Mouse (Mus musculus) left cerebral cortex, adult 18-20 months (tissue): ENCODE data around the gene Casp9. TPM values are rescaled to one million over a fixed set of nuclear protein-coding genes. Genes with fewer than 3 reads are reported as not detected.

Experiments used
- DNase-seq, 2 experiments: peaks; one replicate each; pipeline ENCODE4 v3.0.0; 2021 to 2022; ENCODE audit warnings: low spot score in 2 of 2, mixed read lengths in 1 of 2
- total RNA-seq, 2 experiments: library from RNA; stranded (reverse); gene quantifications; 2 replicates each; pipeline ENCODE4 v1.2.3; 2021

Gene Casp9
- total RNA-seq, 2 experiments from 2014 or later: 26.4 to 28.5 TPM

DNA sequence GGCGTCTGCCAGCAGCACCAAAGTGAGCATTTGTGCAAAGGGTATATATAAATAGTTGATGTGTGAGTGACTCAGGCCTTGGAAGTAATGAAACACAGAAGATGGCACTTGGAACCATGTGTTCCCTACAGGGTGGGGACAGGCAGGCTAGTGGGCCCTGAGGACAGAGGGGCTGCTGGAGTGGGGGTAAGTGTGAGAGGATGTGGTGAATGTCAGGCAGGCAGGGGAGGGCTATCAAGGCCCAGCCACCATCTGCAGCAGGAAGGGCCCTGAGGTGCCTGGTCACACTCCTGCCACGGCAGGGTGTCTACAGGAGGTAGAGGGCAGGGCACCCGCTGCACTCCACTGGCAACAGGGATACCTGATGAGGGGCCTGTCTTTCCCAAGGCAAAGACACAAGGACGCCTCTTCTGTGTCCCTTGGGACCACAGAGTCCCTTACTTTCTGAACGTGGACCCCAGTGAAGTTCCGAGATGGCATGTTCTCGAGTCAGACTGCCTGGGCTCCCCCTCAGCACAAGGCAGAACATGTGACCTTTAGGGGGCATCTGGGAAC, 70.4 kb downstream of the Casp9 start:
- no peak for DNase-seq

- no peak for DNase-seq
These were observed 71.1 kb downstream of the Casp9 start for GRCm38 (mm10) chr4:141864506-141864905.

DNA sequence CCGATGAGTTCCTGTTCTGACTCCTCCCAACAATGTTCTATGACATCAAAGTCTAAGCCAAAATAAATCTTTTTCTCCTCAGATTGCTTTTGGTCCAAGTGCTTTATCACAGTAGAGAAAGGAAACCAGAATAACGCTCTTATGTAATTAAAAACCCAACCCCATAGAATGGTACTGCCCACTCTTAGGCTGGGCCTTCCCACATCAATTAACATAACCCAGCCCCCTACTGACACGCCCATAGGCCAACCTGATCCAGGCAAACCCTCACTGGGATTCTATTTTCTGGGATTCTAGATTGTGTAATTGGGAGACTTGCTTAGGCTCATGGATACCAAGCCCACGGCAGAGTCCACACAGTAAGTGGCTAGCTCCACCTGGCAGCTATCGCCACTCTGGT, 71.6 kb downstream of the Casp9 start:
- DNase-seq: peak in 1 of 2 experiments; percentile 18

Other genes with a start within 250 kb of the Casp9 start
- gene Fblim1, start 187.5 kb upstream of the Casp9 start, total RNA-seq: 1 to 10 TPM; 1.4 to 1.6 TPM
- gene Tmem82, start 175.0 kb upstream of the Casp9 start, total RNA-seq: under 1 TPM; 0.53 to 0.63 TPM
- gene Slc25a34, start 169.8 kb upstream of the Casp9 start, total RNA-seq: 1 to 10 TPM; 3.9 to 4.1 TPM
- 10 to 100 TPM; 94.6 to 96.9 TPM for gene Plekhm2, start 128.7 kb upstream of the Casp9 start, total RNA-seq
- gene Rsc1a1, start 108.0 kb upstream of the Casp9 start, total RNA-seq: not detected
- gene Ddi2, start 70.2 kb upstream of the Casp9 start, total RNA-seq: 10 to 100 TPM; 45.8 to 50.9 TPM
- 1 to 10 TPM; 2.8 to 3.3 TPM for gene Agmat, start 46.9 kb upstream of the Casp9 start, total RNA-seq
- gene Dnajc16, start 2.7 kb upstream of the Casp9 start, total RNA-seq: 10 to 100 TPM; 41.7 to 44.9 TPM
- gene Cela2a, start 32.5 kb downstream of the Casp9 start, total RNA-seq: not detected
- gene Ctrc, start 52.7 kb downstream of the Casp9 start, total RNA-seq: not detected
- 100 to 1,000 TPM; 298 to 317 TPM for gene Efhd2, start 81.3 kb downstream of the Casp9 start, total RNA-seq
- gene Fhad1, start 221.5 kb downstream of the Casp9 start, total RNA-seq: 1 to 10 TPM; 7.4 to 9.1 TPM